Mouse (Mus musculus) liver, embryonic 12.5 days (tissue): ENCODE results near the gene Cep63. TPM values are rescaled to one million over a fixed set of nuclear protein-coding genes. Genes with fewer than 3 reads are reported as not detected.

Experiments
- ATAC-seq: fragments of 200-750 bp; cut with Nextera tagmentation; 2 replicates; pipeline ENCODE4 v1.8.0; 2017; ENCODE audit warnings: moderate number of reproducible peaks, mild to moderate bottlenecking, moderate library complexity
- H3K27ac ChIP-seq: fragments of 300-500 bp; sonication (generic); 2 replicates; pipeline ENCODE4 v1.5.1; 2016; ENCODE audit warnings: mild to moderate bottlenecking
- H3K27me3 ChIP-seq: fragments of 300-500 bp; sonication (generic); replicated peaks from 2 replicates; pipeline ENCODE4 v1.6.1; 2016; ENCODE audit warnings: mild to moderate bottlenecking, moderate library complexity
- H3K36me3 ChIP-seq: fragments of 300-500 bp; sonication (generic); 2 replicates; pipeline ENCODE4 v1.6.1; 2016; ENCODE audit warnings: mild to moderate bottlenecking, moderate library complexity
- H3K4me1 ChIP-seq: fragments of 300-500 bp; sonication (generic); 2 replicates; pipeline ENCODE4 v1.6.1; 2016
- H3K4me2 ChIP-seq: fragments of 300-500 bp; sonication (generic); 2 replicates; pipeline ENCODE4 v1.6.1; 2016; ENCODE audit warnings: mild to moderate bottlenecking, moderate library complexity
- H3K4me3 ChIP-seq: fragments of 300-500 bp; sonication (generic); 2 replicates; pipeline ENCODE4 v1.5.1; 2016; ENCODE audit warnings: mild to moderate bottlenecking, moderate library complexity
- H3K9ac ChIP-seq: fragments of 300-500 bp; sonication (generic); 2 replicates; pipeline ENCODE4 v1.6.1; 2016; ENCODE audit warnings: mild to moderate bottlenecking, moderate library complexity
- H3K9me3 ChIP-seq: fragments of 300-500 bp; sonication (generic); replicated peaks from 2 replicates; pipeline ENCODE4 v1.6.1; 2016; ENCODE audit warnings: mild to moderate bottlenecking, moderate library complexity
- WGBS: fragments of 180-500 bp; shearing (Covaris S2); methylation state at CpG from one replicate; pipeline ENCODE4 v1.1.7; 2016; ENCODE audit not compliant: insufficient replicate concordance; 5-methylcytosine and 5-hydroxymethylcytosine counted together
- polyA plus RNA-seq: library from polyadenylated mRNA; unstranded; fragments of >200 nt; fragmentation: Nextera tagmentation; extraction: Ambion mirVana; gene quantifications from 2 replicates; pipeline ENCODE4 v1.2.1, GENCODE M21; 2016

Gene Cep63
- polyA plus RNA-seq, 1 experiment from 2014 or later: 33.6 TPM

- no peak for ATAC-seq
- no peak overlapping the region for H3K27ac ChIP-seq
- no peak overlapping the region for H3K4me2 ChIP-seq
- H3K9me3 ChIP-seq: no peaks in the 10 kb centered on the region
- 70% methylated on average over 7 of the region's 7 CpGs for WGBS
- H3K36me3 ChIP-seq: no peaks in the 10 kb centered on the region
- H3K4me1 ChIP-seq: no peaks in the 10 kb centered on the region
- no peak overlapping the region for H3K4me3 ChIP-seq
- peaks cover 61% of the 10 kb centered on the region for H3K27me3 ChIP-seq
- no peak overlapping the region for H3K9ac ChIP-seq
These were observed 79.3 kb downstream of the Cep63 start for GRCm38 (mm10) chr9:102547028-102547354.

- no peak overlapping the region for H3K4me2 ChIP-seq
- ATAC-seq: no peak
- H3K27ac ChIP-seq: no peak overlapping the region
- no peaks in the 10 kb centered on the region for H3K4me1 ChIP-seq
- peaks cover 62% of the 10 kb centered on the region for H3K27me3 ChIP-seq
- H3K9me3 ChIP-seq: no peaks in the 10 kb centered on the region
- no peaks in the 10 kb centered on the region for H3K36me3 ChIP-seq
- no peak overlapping the region for H3K9ac ChIP-seq
- 66% methylated on average over 20 of the region's 20 CpGs for WGBS
- no peak overlapping the region for H3K4me3 ChIP-seq
These were observed 79.9 kb downstream of the Cep63 start for GRCm38 (mm10) chr9:102546256-102547027.

- 24% methylated on average over 22 of the region's 22 CpGs for WGBS
- no peaks in the 10 kb centered on the region for H3K4me1 ChIP-seq
- H3K27me3 ChIP-seq: peaks cover 62% of the 10 kb centered on the region
- no peak overlapping the region for H3K9ac ChIP-seq
- H3K27ac ChIP-seq: no peak overlapping the region
- no peak overlapping the region for H3K4me3 ChIP-seq
- H3K9me3 ChIP-seq: no peaks in the 10 kb centered on the region
- no peak overlapping the region for H3K4me2 ChIP-seq
- no peak for ATAC-seq
- no peaks in the 10 kb centered on the region for H3K36me3 ChIP-seq
These were observed 80.7 kb downstream of the Cep63 start for GRCm38 (mm10) chr9:102545406-102546255.

GRCm38 (mm10) chr9:102544773-102545366 lies 81.5 kb downstream of the Cep63 start:
- peak overlapping the region; percentile 42; the same call in 1 of the 2 replicates for H3K4me2 ChIP-seq
- no peak overlapping the region for H3K27ac ChIP-seq
- peaks cover 62% of the 10 kb centered on the region for H3K27me3 ChIP-seq
- H3K36me3 ChIP-seq: no peaks in the 10 kb centered on the region
- H3K9ac ChIP-seq: no peak overlapping the region
- 0 out of 2 replicates have a peak overlapping the region, but pooled peaks have one; percentile 3 for H3K4me3 ChIP-seq
- no peaks in the 10 kb centered on the region for H3K4me1 ChIP-seq
- ATAC-seq: no peak
- 2% methylated on average over 26 of the region's 26 CpGs for WGBS
- no peaks in the 10 kb centered on the region for H3K9me3 ChIP-seq

- no peaks in the 10 kb centered on the region for H3K9me3 ChIP-seq
- peak overlapping the region; percentile 42; the same call in 1 of the 2 replicates for H3K4me2 ChIP-seq
- H3K9ac ChIP-seq: no peak overlapping the region
- no peak for ATAC-seq
- H3K4me1 ChIP-seq: no peaks in the 10 kb centered on the region
- H3K27ac ChIP-seq: no peak overlapping the region
- 21% methylated on average over 11 of the region's 11 CpGs for WGBS
- H3K4me3 ChIP-seq: no peak overlapping the region
- no peaks in the 10 kb centered on the region for H3K36me3 ChIP-seq
- peaks cover 62% of the 10 kb centered on the region for H3K27me3 ChIP-seq
These were observed 82.1 kb downstream of the Cep63 start for GRCm38 (mm10) chr9:102544116-102544772.

- Histone ChIP-seq H3K36me3 (no peaks in the 10 kb centered on the region), H3K27me3 (peaks cover 64% of the 10 kb centered on the region), H3K4me2 (no peak overlapping the region), H3K9ac (no peak overlapping the region), H3K4me3 (no peak overlapping the region), H3K4me1 (no peaks in the 10 kb centered on the region), H3K9me3 (no peaks in the 10 kb centered on the region), H3K27ac (no peak overlapping the region)
- WGBS: 49% methylated on average over 2 of the region's 2 CpGs
- no peak for ATAC-seq
These were observed 82.6 kb downstream of the Cep63 start for GRCm38 (mm10) chr9:102543761-102544115.

- no peaks in the 10 kb centered on the region for H3K9me3 ChIP-seq
- WGBS: 32% methylated on average over 8 of the region's 8 CpGs
- no peak overlapping the region for H3K27ac ChIP-seq
- no peak overlapping the region for H3K4me2 ChIP-seq
- ATAC-seq: no peak
- no peaks in the 10 kb centered on the region for H3K4me1 ChIP-seq
- no peak overlapping the region for H3K4me3 ChIP-seq
- peaks cover 67% of the 10 kb centered on the region for H3K27me3 ChIP-seq
- no peak overlapping the region for H3K9ac ChIP-seq
- H3K36me3 ChIP-seq: no peaks in the 10 kb centered on the region
These were observed 83.8 kb downstream of the Cep63 start for GRCm38 (mm10) chr9:102542540-102542939.

- Histone ChIP-seq H3K4me1 (no peaks in the 10 kb centered on the region), H3K4me2 (no peak overlapping the region), H3K9me3 (no peaks in the 10 kb centered on the region), H3K4me3 (no peak overlapping the region), H3K27me3 (peaks cover 66% of the 10 kb centered on the region), H3K36me3 (no peaks in the 10 kb centered on the region), H3K9ac (no peak overlapping the region), H3K27ac (no peak overlapping the region)
- WGBS: 18% methylated on average over 10 of the region's 10 CpGs
- no peak for ATAC-seq
These were observed 84.7 kb downstream of the Cep63 start for GRCm38 (mm10) chr9:102541666-102542065.

GRCm38 (mm10) chr9:102539699-102540098 lies 86.6 kb downstream of the Cep63 start:
- Histone ChIP-seq H3K4me3 (no peak overlapping the region), H3K36me3 (no peaks in the 10 kb centered on the region), H3K4me1 (no peaks in the 10 kb centered on the region), H3K9ac (no peak overlapping the region), H3K27me3 (peaks cover 51% of the 10 kb centered on the region), H3K4me2 (no peak overlapping the region), H3K27ac (no peak overlapping the region), H3K9me3 (no peaks in the 10 kb centered on the region)
- 16% methylated on average over 7 of the region's 7 CpGs for WGBS
- ATAC-seq: no peak

GRCm38 (mm10) chr9:102536968-102537367 lies 89.4 kb downstream of the Cep63 start:
- no peak overlapping the region for H3K9ac ChIP-seq
- H3K4me1 ChIP-seq: no peaks in the 10 kb centered on the region
- whole genome bisulfite sequencing: 68% methylated on average over 4 of the region's 4 CpGs
- H3K27me3 ChIP-seq: peaks cover 38% of the 10 kb centered on the region
- H3K9me3 ChIP-seq: no peaks in the 10 kb centered on the region
- no peak overlapping the region for H3K4me3 ChIP-seq
- no peak for ATAC-seq
- no peak overlapping the region for H3K4me2 ChIP-seq
- H3K27ac ChIP-seq: no peak overlapping the region
- H3K36me3 ChIP-seq: no peaks in the 10 kb centered on the region
